Mouse (Mus musculus) heart, postnatal 0 days (tissue): ENCODE measurements around the gene Eef1a2. TPM values are rescaled to one million over a fixed set of nuclear protein-coding genes. Genes with fewer than 3 reads are reported as not detected.

Source experiments
- ATAC-seq: fragments of 200-750 bp; cut with Nextera tagmentation; 2 replicates; pipeline ENCODE4 v1.8.0; 2017; ENCODE audit warnings: low read depth, moderate number of reproducible peaks, moderate library complexity; ENCODE audit not compliant: insufficient read depth
- DNase-seq: peaks from one replicate; pipeline ENCODE4 v3.0.0-alpha.2; 2016; ENCODE audit warnings: low spot score
- H3K27ac ChIP-seq: fragments of 300-500 bp; sonication (generic); 2 replicates; pipeline ENCODE4 v1.5.1; 2014; ENCODE audit warnings: low read depth, mild to moderate bottlenecking
- H3K27me3 ChIP-seq: fragments of 300-500 bp; sonication (generic); 2 replicates; pipeline ENCODE4 v1.6.1; 2014; ENCODE audit warnings: low read length, mixed read lengths; ENCODE audit not compliant: control insufficient read depth, insufficient read depth
- H3K36me3 ChIP-seq: fragments of 300-500 bp; sonication (generic); replicated peaks from 2 replicates; pipeline ENCODE4 v1.6.1; 2014; ENCODE audit warnings: low read length, mixed read lengths; ENCODE audit not compliant: control insufficient read depth, insufficient read depth
- H3K4me1 ChIP-seq: fragments of 300-500 bp; sonication (generic); 2 replicates; pipeline ENCODE4 v1.6.1; 2014; ENCODE audit warnings: antibody characterized with exemption; ENCODE audit not compliant: control insufficient read depth, insufficient read depth
- H3K4me2 ChIP-seq: fragments of 300-500 bp; sonication (generic); 2 replicates; pipeline ENCODE4 v1.6.1; 2014; ENCODE audit warnings: low read depth, mild to moderate bottlenecking, low read length, moderate library complexity
- H3K4me3 ChIP-seq: fragments of 300-500 bp; sonication (generic); 2 replicates; pipeline ENCODE4 v1.5.1; 2014; ENCODE audit warnings: low read depth, low read length
- H3K9ac ChIP-seq: fragments of 300-500 bp; sonication (generic); replicated peaks from 2 replicates; pipeline ENCODE4 v1.6.1; 2014; ENCODE audit warnings: low read depth, low read length, mixed read lengths
- H3K9me3 ChIP-seq: fragments of 300-500 bp; sonication (generic); replicated peaks from 2 replicates; pipeline ENCODE4 v1.6.1; 2016; ENCODE audit warnings: low read length; ENCODE audit not compliant: control insufficient read depth
- CTCF ChIP-seq: IDR thresholded peaks from 2 replicates; pipeline ENCODE4 v1.5.1; 2016; ENCODE audit warnings: antibody characterized with exemption, control low read depth, low read depth
- EP300 ChIP-seq: IDR thresholded peaks from 2 replicates; pipeline ENCODE4 v1.6.1; 2016; ENCODE audit warnings: antibody characterized with exemption, low read depth
- WGBS: fragments of 180-500 bp; shearing (Covaris S2); extraction: QIAGEN DNeasy Blood & Tissue Kit; methylation state at CpG from one replicate; pipeline ENCODE4 v1.1.7; 2014; 5-methylcytosine and 5-hydroxymethylcytosine counted together
- polyA plus RNA-seq: library from polyadenylated mRNA; unstranded; fragments of >200 nt; fragmentation: Nextera tagmentation; extraction: Ambion mirVana; gene quantifications from 2 replicates; pipeline ENCODE4 v1.2.1, GENCODE M21; 2015
- total RNA-seq: library from RNA; depleted of rRNA; stranded (reverse); fragments of >200 nt; gene quantifications from 2 replicates; pipeline ENCODE4 v1.2.3, GENCODE M21; 2014; ENCODE audit warnings: low replicate concordance; rRNA removed

The Eef1a2 gene
- total RNA-seq (263 and 291 TPM in 2 replicates), polyA plus RNA-seq (19.9 and 21.6 TPM in 2 replicates)

DNA sequence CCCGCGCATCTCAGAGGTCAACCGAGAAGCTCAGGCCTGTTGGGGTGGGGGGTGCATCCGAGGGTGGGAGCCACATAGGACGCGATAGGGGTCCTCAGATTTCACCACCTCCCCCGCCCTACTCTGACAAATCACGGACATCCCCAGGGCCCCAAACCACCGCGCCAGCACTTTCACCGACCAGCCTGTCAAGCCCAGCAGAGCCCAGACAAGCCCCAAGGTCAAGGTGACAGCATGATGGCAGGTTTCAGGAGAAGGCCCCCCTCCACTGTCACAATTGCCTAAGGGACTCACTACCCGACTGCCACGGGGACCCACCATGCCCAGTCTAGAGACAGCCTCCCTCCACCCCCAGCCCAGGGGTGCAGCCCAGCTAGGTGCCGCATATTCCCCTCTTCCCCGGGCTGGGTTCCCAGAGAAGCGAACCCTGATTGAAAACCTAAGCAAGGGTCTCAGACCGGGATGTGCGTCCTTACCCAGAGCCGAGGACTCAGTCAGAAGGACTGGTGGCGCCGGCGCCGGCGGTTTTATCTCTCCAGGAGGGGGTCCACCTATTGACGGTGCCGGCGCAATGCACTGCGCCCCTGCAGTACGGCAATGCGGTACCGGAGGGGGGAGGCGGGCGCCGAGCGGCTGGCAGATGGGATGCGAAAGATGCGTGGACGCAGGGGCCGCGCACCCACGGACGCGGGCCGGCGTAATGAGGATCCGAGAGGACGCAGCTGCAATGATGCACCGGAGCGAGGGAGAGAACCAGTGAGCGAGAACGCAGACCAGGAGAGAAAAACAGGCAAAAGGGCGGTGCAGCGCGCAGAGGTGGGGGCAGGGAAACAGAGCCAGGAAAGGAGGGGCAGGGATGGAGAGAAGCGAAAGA, at the start of gene Eef1a2:
TSS of gene Eef1a2 (minus strand) at position 767 of the 874 bp plus-strand sequence.
- DNase-seq = peak; percentile 39
- Histone ChIP-seq H3K9me3 (no peaks in the 10 kb centered on the region), H3K36me3 (peaks cover 16% of the 10 kb centered on the region), H3K4me3 (peak within 1 kb of the TSS; percentile 63), H3K27ac (peak within 1 kb of the TSS; percentile 92), H3K27me3 (peaks cover 13% of the 10 kb centered on the region; the same call in 1 of the 2 replicates), H3K9ac (peak within 1 kb of the TSS; percentile 75), H3K4me1 (peaks cover 46% of the 10 kb centered on the region), H3K4me2 (peak within 1 kb of the TSS; percentile 64)
- ATAC-seq = peak; percentile 21; the same call in 1 of the 2 replicates
- TF ChIP-seq CTCF (peak; percentile 25; the same call in 1 of the 2 replicates), EP300 (no peak)
- WGBS = 2% methylated on average over 55 of the region's 55 CpGs

DNA sequence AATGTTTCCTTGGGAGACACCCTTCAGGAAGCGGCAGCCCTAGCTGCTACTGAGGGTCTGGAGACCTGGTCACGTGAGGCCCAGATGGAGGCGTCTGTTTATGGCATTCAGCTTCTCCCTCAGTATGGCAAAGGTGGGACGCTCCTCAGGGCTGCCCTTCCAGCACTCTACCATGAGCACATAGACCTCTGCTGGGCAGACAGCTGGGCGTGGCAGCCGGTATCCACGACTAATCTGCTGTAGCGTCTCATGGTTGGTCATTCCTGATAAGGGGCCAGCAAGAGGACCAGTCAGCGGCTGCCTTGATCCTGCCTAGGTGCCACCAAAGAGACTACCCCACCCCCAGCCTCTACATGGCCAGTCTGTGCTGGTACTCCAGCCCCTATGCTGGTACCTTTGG, 49.3 kb upstream of the Eef1a2 start:
- Histone ChIP-seq H3K27me3 (peaks cover 18% of the 10 kb centered on the region; the same call in 1 of the 2 replicates), H3K36me3 (no peaks in the 10 kb centered on the region), H3K4me2 (no peak overlapping the region), H3K27ac (no peak overlapping the region), H3K9ac (no peak overlapping the region), H3K9me3 (no peaks in the 10 kb centered on the region), H3K4me3 (no peak overlapping the region), H3K4me1 (no peaks in the 10 kb centered on the region)
- TF ChIP-seq CTCF = no peak
- TF ChIP-seq EP300 = no peak
- WGBS = 57% methylated on average over 9 of the region's 9 CpGs
- no peak for DNase-seq
- ATAC-seq = no peak

DNA sequence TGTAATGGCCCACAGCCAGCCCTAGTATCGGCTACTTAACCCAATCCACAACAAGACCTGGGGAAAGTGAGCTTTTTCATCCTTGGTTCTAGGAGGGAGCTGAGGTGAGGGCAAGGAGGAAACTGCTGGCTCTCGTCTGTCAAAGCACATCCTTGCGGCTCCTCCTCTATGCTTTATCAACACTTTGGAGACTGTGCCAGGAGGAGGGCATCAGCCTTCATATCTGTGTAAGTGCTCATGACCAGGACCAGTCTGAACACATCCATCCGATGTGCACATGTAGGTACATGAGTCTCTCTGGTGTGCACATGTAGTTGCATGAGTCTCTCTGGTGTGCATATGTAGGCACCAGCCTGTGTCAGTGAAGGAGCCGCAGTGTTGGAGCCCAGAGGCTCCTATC, 48.9 kb upstream of the Eef1a2 start:
- Histone ChIP-seq H3K4me1 (no peaks in the 10 kb centered on the region), H3K27ac (no peak overlapping the region), H3K36me3 (no peaks in the 10 kb centered on the region), H3K27me3 (peaks cover 13% of the 10 kb centered on the region; the same call in 1 of the 2 replicates), H3K4me3 (no peak overlapping the region), H3K9me3 (no peaks in the 10 kb centered on the region), H3K9ac (no peak overlapping the region), H3K4me2 (no peak overlapping the region)
- ATAC-seq = no peak
- DNase-seq = no peak
- WGBS = 66% methylated on average over 5 of the region's 5 CpGs
- no peak for TF ChIP-seq CTCF
- no peak for TF ChIP-seq EP300

DNA sequence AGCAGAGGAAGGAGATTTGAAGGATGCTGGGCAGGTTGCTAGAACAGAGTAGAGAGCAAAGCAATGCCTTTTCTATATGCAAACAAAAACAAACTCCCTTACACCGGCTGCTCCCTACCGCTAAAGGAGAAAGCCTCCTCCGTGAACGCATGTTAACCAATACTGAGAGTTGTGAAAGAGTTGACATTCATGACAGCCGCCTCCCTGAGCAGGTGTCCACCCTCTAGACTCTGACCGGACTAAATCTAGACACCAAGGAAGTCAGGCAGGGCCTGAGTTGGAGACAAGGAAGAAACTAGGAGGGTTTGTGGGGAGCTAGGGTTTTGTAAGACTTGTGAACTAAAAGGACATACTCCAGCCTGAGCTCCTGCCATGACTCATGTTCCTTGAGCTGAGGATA, 46.1 kb upstream of the Eef1a2 start:
- H3K36me3 ChIP-seq = no peaks in the 10 kb centered on the region
- no peak overlapping the region for H3K4me2 ChIP-seq
- H3K9me3 ChIP-seq = no peaks in the 10 kb centered on the region
- no peaks in the 10 kb centered on the region for H3K4me1 ChIP-seq
- H3K27me3 ChIP-seq = 0 out of 2 replicates have a peak, but pooled peaks cover 8% of the 10 kb centered on the region
- H3K4me3 ChIP-seq = no peak overlapping the region
- H3K9ac ChIP-seq = no peak overlapping the region
- DNase-seq (no peak), ATAC-seq (no peak)
- no peak overlapping the region for H3K27ac ChIP-seq
- 73% methylated on average over 6 of the region's 6 CpGs for WGBS
- TF ChIP-seq EP300 (no peak), CTCF (no peak)

DNA sequence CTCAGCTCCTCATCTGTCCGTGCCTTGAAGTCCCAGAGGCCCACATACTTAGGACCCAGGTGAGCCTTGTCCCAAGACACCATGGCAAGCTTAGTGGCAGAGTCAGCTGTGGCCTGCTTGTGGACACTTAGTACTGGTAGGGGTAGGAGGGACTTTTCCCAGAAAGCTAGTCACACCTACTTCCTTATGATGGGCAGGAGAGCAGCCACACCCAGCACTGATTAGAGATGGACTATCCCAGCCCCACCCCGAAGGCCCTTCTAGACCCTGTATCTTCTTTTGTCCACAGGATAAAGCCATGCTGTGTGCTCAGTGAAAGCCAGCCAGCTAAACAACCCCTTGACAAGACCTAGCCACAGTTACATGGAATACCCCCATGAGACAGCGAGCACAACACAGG, 45.6 kb upstream of the Eef1a2 start, which contains the start of gene Ptk6:
TSS of gene Ptk6 (minus strand) at position 368 of the 400 bp plus-strand sequence.
- H3K4me2 ChIP-seq = no peak within 1 kb of the TSS
- H3K27ac ChIP-seq = no peak within 1 kb of the TSS
- H3K4me1 ChIP-seq = no peaks in the 10 kb centered on the region
- TF ChIP-seq CTCF (no peak), EP300 (no peak)
- no peaks in the 10 kb centered on the region for H3K36me3 ChIP-seq
- no peaks in the 10 kb centered on the region for H3K9me3 ChIP-seq
- no peak within 1 kb of the TSS for H3K9ac ChIP-seq
- DNase-seq (no peak), ATAC-seq (no peak)
- no peak within 1 kb of the TSS for H3K4me3 ChIP-seq
- WGBS = 71% methylated on average over 3 of the region's 3 CpGs
- 0 out of 2 replicates have a peak, but pooled peaks cover 8% of the 10 kb centered on the region for H3K27me3 ChIP-seq
